Mouse (Mus musculus) brown adipose tissue, adult 24 weeks (tissue): ENCODE measurements around the gene Zfp629. TPM values are rescaled to one million over a fixed set of nuclear protein-coding genes. Genes with fewer than 3 reads are reported as not detected.
A peak's percentile ranks its signal among the peaks of the same experiment; 100 is the strongest.

Experiments
- H3K27ac ChIP-seq: fragments of 200-500 bp; replicated peaks from 2 replicates; pipeline ENCODE4 v1.5.1; 2012; ENCODE audit warnings: low read depth, mild to moderate bottlenecking, low read length
- H3K4me1 ChIP-seq: fragments of 200-500 bp; 2 replicates; pipeline ENCODE4 v1.6.1; 2012; ENCODE audit warnings: low read length, mixed read lengths; ENCODE audit not compliant: control insufficient read depth, insufficient read depth, insufficient read length
- H3K4me3 ChIP-seq: fragments of 200-500 bp; 2 replicates; pipeline ENCODE4 v1.5.1; 2012; ENCODE audit warnings: low read depth, mild to moderate bottlenecking, low read length, moderate library complexity; ENCODE audit not compliant: insufficient read depth
- polyA plus RNA-seq: library from polyadenylated mRNA; stranded (reverse); fragments of >200 nt; gene quantifications from 2 replicates; pipeline ENCODE4 v1.2.4, GENCODE M21; 2012; ENCODE audit not compliant: missing spikeins, insufficient read depth, insufficient read length

Gene Zfp629
- polyA plus RNA-seq, 1 experiment = 7.5 TPM

DNA sequence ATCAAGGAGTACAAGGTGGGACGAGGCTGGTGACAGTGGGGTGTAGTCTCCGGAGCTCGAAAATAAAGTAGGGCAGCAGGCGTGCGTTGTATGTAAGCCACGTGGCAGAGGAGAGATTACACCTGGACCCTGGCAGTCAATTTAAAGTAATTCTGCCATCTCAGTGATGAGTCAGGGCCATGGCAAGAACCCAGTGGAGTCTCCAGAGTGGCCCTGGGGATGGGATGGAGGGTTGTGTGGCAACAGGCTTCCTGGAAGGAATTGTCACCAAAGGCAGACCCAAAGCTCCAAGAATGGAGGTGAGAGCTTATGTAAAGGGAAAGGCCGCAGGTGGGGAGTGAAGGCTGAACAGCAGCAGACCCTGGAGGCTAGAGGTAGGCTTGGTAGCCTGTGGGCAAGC, 15.0 kb downstream of the Zfp629 start:
- Histone ChIP-seq H3K4me3 (no peak overlapping the region), H3K4me1 (no peaks in the 10 kb centered on the region), H3K27ac (no peak overlapping the region)

DNA sequence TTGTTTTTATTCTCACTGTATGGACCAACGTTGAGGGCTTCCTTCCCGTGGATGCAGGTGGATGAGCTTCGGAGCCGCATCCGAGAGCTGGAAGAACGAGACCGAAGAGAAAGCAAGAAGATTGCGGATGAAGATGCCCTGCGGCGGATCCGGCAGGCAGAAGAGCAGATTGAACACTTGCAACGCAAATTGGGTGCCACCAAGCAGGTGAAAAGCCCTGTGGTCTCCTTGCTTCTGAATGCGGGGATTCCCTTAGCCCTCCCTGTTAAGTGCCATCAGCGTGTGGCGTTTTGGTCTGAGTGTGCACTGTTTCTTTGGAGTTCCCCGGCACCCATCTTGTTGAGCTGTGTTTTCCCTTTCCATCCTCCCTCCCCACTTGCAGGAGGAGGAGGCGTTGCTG, 18.9 kb downstream of the Zfp629 start:
- Histone ChIP-seq H3K4me1 (no peaks in the 10 kb centered on the region), H3K27ac (no peak overlapping the region), H3K4me3 (no peak overlapping the region)

DNA sequence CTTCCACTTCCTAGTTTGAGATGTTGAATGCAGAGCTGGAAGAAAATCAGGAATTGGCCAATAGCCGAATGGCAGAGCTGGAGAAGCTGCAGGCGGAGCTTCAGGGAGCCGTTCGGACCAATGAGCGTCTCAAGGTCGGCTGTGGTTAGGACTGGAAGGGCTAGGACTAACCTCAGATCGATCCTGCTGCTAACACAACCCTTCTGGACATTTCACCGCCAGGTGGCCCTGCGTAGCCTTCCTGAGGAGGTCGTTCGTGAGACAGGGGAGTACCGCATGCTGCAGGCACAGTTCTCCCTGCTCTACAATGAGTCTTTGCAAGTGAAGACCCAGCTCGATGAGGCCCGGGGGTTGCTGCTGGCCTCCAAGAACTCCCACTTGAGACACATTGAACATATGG, 23.0 kb downstream of the Zfp629 start:
- Histone ChIP-seq H3K4me3 (no peak overlapping the region), H3K27ac (no peak overlapping the region), H3K4me1 (peaks cover 7% of the 10 kb centered on the region; the same call in 1 of the 2 replicates)

GRCm38 (mm10) chr7:127591108-127591507, 24.5 kb downstream of the Zfp629 start:
- no peak overlapping the region for H3K4me3 ChIP-seq
- peaks cover 7% of the 10 kb centered on the region; the same call in 1 of the 2 replicates for H3K4me1 ChIP-seq
- H3K27ac ChIP-seq = no peak overlapping the region

DNA sequence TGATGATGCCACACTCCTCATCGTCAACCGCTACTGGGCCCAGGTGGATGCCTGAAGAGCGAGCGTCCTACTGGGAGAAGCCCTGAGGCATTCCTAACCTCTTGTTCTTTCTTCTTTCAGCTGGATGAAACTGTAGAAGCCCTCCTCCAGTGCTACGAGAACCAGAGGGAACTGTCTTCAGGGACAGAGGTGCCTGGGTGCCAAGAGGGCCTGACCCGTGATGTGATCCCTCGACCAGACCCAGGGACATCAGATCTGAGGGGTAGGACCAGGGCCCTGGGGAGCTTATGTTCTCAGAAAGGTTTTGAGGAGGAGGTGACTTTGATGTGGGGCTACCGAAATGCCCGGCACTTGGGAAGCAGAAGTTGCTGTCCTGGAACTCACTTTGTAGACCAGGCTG, 26.0 kb downstream of the Zfp629 start:
- Histone ChIP-seq H3K4me3 (peak overlapping the region; percentile 80), H3K27ac (no peak overlapping the region), H3K4me1 (peaks cover 7% of the 10 kb centered on the region; the same call in 1 of the 2 replicates)

DNA sequence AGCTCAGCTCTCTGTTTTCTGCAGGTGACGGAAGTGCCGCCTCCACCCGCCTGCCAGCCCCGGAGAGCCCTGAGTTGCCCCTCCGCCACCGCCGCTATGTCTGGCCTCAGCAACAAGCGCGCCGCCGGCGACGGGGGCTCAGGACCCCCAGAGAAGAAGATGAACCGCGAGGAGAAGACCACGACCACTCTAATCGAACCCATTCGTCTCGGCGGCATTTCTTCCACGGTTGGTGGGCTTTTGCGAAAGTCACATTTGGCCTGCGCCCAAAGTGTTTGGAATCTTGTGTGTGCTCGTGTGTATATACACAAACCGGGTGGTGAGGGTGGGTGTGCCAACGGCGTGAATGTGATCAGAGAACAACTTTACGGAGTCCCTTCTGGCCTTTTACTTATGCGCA, 26.7 kb downstream of the Zfp629 start:
- peaks cover 7% of the 10 kb centered on the region; the same call in 1 of the 2 replicates for H3K4me1 ChIP-seq
- H3K27ac ChIP-seq = peak overlapping the region; percentile 65
- H3K4me3 ChIP-seq = peak overlapping the region; percentile 80

DNA sequence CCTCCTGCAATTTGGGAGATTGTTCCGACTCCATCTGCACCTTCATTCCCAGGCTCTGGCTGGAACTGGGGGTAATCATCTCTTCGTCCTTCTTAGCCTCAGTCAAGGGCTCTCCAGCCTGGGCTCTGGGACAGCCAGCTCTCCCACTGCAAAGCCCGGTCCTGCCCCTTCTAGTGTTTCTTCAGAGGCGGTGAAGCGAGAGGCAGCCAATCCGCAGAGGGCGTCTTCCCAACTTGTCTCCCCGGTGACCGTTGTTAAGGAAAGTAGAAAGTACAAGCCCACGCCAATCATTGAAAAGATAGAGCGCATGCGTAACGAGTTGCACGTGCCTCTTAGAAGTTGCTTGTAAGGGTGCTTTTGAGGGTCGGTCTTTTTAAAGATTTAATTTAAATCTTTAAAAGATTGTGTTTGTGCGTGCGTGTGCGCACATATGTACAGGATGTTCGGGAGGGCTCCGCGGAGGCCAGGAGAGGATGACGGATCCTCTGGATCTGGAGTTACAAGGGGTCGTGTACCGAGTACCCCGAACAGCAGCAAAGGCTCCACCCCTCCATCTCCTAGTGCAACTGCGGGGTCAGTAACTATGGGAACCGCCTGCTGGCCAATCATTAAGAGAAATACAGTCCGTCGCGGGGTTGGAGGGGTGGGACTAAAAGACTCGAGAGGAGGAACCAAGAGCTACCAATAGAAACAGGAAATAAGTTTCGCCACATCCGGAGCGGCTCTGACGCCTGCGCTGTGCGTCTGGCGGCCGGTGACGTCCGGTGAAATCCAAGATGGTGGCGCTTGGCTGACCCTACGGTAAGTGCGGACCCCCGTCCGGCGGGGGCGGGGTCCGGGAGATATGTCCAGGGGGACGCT, 27.4 kb downstream of the Zfp629 start, which contains the start of the genes Ccdc189 and Rnf40:
TSS of gene Ccdc189 (minus strand) at position 585 of the 861 bp plus-strand sequence.
TSS of gene Rnf40 (plus strand) at position 757 of the 861 bp plus-strand sequence.
- Histone ChIP-seq H3K4me1 (peaks cover 7% of the 10 kb centered on the region; the same call in 1 of the 2 replicates), H3K27ac (peak within 1 kb of the TSS; percentile 65), H3K4me3 (peak within 1 kb of the TSS; percentile 80)

- no peak overlapping the region for H3K4me3 ChIP-seq
- no peak overlapping the region for H3K27ac ChIP-seq
- H3K4me1 ChIP-seq = peaks cover 7% of the 10 kb centered on the region; the same call in 1 of the 2 replicates
Observed at GRCm38 (mm10) chr7:127587196-127587595, 28.4 kb downstream of the Zfp629 start.

DNA sequence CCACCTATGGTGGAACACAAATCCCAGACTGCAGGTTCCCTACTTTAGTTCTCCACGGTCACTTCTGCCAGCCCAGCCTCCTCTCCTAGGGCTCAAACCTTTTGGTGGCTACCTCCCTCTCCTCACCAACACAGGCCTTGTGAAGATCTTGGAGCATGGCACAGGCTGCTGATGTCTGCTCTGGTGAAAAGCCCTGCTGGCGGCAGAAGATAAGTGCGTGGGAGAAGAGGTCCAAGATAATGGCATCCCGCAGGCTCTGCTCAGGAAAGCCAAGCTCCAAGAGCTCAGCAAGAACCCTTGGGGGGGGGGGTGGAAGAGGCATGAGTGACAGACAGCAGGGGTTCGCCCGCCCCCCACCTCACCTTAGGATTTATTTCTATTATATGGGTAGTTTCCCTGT, 29.4 kb downstream of the Zfp629 start:
- Histone ChIP-seq H3K4me3 (no peak overlapping the region), H3K4me1 (peaks cover 7% of the 10 kb centered on the region; the same call in 1 of the 2 replicates), H3K27ac (no peak overlapping the region)

DNA sequence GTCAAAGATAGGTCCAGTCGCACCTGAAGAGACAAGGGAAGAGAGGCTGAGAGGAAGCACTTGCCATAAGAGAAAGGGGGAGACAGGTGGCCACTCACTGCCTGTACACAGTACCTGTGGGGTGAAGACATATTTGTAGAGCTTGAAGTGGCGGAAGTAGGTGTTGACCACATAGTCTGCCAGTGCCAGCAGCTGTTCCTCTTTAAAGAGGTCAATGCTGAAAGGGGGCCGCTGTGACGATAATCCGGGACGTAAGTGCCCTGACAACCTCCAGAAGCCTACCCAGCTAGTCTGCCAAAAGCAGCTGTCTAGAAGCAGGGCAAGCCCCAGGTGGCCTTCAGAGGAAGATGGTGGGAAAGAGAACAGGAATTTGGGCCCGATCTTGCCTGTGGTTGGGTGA, 30.6 kb downstream of the Zfp629 start:
- Histone ChIP-seq H3K27ac (no peak overlapping the region), H3K4me3 (no peak overlapping the region), H3K4me1 (peaks cover 7% of the 10 kb centered on the region; the same call in 1 of the 2 replicates)

DNA sequence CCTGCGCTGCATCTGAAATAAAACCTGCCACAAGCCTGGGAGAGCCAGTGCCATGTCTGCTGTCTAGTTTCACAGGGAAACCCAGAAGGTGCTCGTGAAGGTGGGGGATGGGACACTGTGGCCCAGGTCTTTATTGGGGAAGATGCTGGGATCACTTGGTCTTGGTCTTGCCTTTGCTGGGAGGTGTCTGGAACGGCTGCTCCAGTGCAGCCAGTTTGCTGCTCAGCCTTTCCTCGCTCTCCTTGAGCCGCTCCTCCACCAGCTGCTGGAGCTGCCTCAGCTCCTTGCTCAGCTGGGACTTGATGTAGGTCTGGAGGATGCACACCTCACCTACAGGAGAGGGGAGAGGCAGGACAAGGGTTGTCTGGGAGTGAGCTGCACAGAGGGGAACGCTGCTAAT, 32.3 kb downstream of the Zfp629 start:
- Histone ChIP-seq H3K4me1 (no peaks in the 10 kb centered on the region), H3K27ac (no peak overlapping the region), H3K4me3 (no peak overlapping the region)

DNA sequence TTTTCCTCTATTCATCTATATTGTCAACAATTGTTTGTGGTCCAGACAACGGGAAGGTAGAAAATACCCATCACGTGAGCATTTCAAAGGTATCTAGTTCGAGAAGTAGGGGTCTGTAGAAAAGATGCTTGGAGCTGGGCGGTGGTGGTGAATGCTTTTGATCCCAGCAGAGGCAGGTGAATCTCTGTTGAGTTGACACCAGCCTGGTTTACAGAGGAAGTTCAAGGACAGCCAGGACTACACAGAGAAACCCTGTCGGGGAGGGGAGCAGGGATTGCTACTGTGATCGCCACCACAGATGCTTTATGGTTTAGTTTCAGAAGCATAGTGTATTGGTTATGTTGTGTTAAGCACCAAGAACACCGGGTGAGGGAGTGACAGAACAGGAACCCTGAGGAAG, 41.5 kb downstream of the Zfp629 start:
- Histone ChIP-seq H3K4me1 (peaks cover 2% of the 10 kb centered on the region; the same call in 1 of the 2 replicates), H3K27ac (no peak overlapping the region), H3K4me3 (peak overlapping the region; percentile 57)

DNA sequence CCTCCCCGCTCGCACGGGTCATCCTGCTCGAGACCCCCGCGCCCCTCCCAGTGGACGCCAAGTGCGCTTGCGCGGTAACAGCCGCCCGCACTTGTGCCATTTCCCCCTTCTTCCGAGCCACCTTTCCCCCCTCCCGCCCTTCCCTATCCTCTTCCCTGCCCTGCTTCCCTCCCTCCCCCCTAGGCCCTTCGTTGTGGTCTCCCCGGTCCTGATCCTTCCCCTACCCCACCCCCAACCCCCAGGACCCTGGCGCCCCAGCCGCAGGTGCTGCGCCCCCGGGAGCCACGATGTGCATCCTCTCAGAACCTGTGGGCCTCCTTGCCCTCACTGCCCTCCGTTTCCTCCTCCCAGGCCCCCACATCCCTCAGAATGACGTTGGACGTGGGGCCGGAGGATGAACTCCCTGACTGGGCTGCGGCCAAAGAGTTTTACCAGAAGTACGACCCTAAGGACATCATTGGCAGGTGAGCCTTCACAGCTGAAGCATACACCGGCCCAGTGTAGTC, 42.0 kb downstream of the Zfp629 start:
- Histone ChIP-seq H3K27ac (no peak overlapping the region), H3K4me1 (peaks cover 2% of the 10 kb centered on the region; the same call in 1 of the 2 replicates), H3K4me3 (peak overlapping the region; percentile 57)

GRCm38 (mm10) chr7:127572895-127573471, 42.6 kb downstream of the Zfp629 start, which contains the start of gene Phkg2:
Phkg2 (plus strand) TSS chr7:127573340.
- Histone ChIP-seq H3K27ac (peak within 1 kb of the TSS; percentile 12), H3K4me1 (peaks cover 2% of the 10 kb centered on the region; the same call in 1 of the 2 replicates), H3K4me3 (peak within 1 kb of the TSS; percentile 66)

- no peak overlapping the region for H3K4me3 ChIP-seq
- peaks cover 3% of the 10 kb centered on the region for H3K4me1 ChIP-seq
- H3K27ac ChIP-seq = no peak overlapping the region
Observed at GRCm38 (mm10) chr7:127564381-127565150, 51.0 kb downstream of the Zfp629 start.
